Mouse (Mus musculus) embryonic facial prominence, embryonic 10.5 days (tissue): ENCODE measurements at regions not wholly inside any gene's neighbourhood (a gene's known extent, or its start where the extent isn't known, plus 50 kb on each side); places are given as distances from the start of the nearest gene placed in this dataset.

ENCODE experiments used
- DNase-seq: peaks from one replicate; pipeline ENCODE4 v3.0.0-alpha.2; 2017; ENCODE audit warnings: low spot score
- H3K27ac ChIP-seq: fragments of 300-500 bp; sonication (generic); replicated peaks from 2 replicates; pipeline ENCODE4 v1.5.1; 2016; ENCODE audit warnings: mild to moderate bottlenecking
- H3K27me3 ChIP-seq: fragments of 300-500 bp; sonication (generic); replicated peaks from 2 replicates; pipeline ENCODE4 v1.6.1; 2016; ENCODE audit warnings: low read depth, mild to moderate bottlenecking; ENCODE audit not compliant: poor library complexity, severe bottlenecking
- H3K36me3 ChIP-seq: fragments of 300-500 bp; sonication (generic); replicated peaks from 2 replicates; pipeline ENCODE4 v1.6.1; 2016; ENCODE audit warnings: mild to moderate bottlenecking, moderate library complexity
- H3K4me1 ChIP-seq: fragments of 300-500 bp; sonication (generic); 2 replicates; pipeline ENCODE4 v1.6.1; 2016
- H3K4me3 ChIP-seq: fragments of 300-500 bp; sonication (generic); 2 replicates; pipeline ENCODE4 v1.5.1; 2016; ENCODE audit warnings: mild to moderate bottlenecking, moderate library complexity
- H3K9me3 ChIP-seq: fragments of 300-500 bp; sonication (generic); 2 replicates; pipeline ENCODE4 v1.6.1; 2016; ENCODE audit warnings: mild to moderate bottlenecking
- WGBS: fragments of 180-500 bp; shearing (Covaris S2); methylation state at CpG from one replicate; pipeline ENCODE4 v1.1.7; 2016; 5-methylcytosine and 5-hydroxymethylcytosine counted together

- WGBS, result 30% methylated on average over 18 of the region's 18 CpGs
- Histone ChIP-seq H3K4me3 (no peak overlapping the region), H3K4me1 (peaks cover 35% of the 10 kb centered on the region), H3K27ac (peak overlapping the region; percentile 55), H3K9me3 (no peaks in the 10 kb centered on the region), H3K36me3 (no peaks in the 10 kb centered on the region), H3K27me3 (peaks cover 9% of the 10 kb centered on the region; the same call in 1 of the 2 replicates)
- DNase-seq, result no peak
These were observed 1126.5 kb upstream of the Gulo start for GRCm38 (mm10) chr14:67135221-67136140.

- Histone ChIP-seq H3K9me3 (peaks cover 9% of the 10 kb centered on the region; the same call in 1 of the 2 replicates), H3K27me3 (peaks cover 9% of the 10 kb centered on the region; the same call in 1 of the 2 replicates), H3K27ac (peak overlapping the region; percentile 37; the same call in 1 of the 2 replicates), H3K4me3 (no peak overlapping the region), H3K4me1 (peaks cover 29% of the 10 kb centered on the region), H3K36me3 (no peaks in the 10 kb centered on the region)
- 79% methylated on average over 6 of the region's 6 CpGs for WGBS
- no peak for DNase-seq
These were observed 1124.2 kb upstream of the Gulo start for GRCm38 (mm10) chr14:67133221-67133620.

GRCm38 (mm10) chr14:67127118-67127517, 1118.1 kb upstream of the Gulo start:
- Histone ChIP-seq H3K36me3 (no peaks in the 10 kb centered on the region), H3K27me3 (no peaks in the 10 kb centered on the region), H3K9me3 (peaks cover 9% of the 10 kb centered on the region; the same call in 1 of the 2 replicates), H3K4me1 (peaks cover 13% of the 10 kb centered on the region), H3K27ac (no peak overlapping the region), H3K4me3 (no peak overlapping the region)
- WGBS, result 83% methylated on average over 7 of the region's 7 CpGs
- DNase-seq, result no peak

GRCm38 (mm10) chr14:67126254-67126653, 1117.2 kb upstream of the Gulo start:
- Histone ChIP-seq H3K4me1 (peaks cover 13% of the 10 kb centered on the region), H3K27me3 (no peaks in the 10 kb centered on the region), H3K27ac (no peak overlapping the region), H3K9me3 (peaks cover 9% of the 10 kb centered on the region; the same call in 1 of the 2 replicates), H3K4me3 (no peak overlapping the region), H3K36me3 (no peaks in the 10 kb centered on the region)
- DNase-seq, result no peak
- WGBS, result 46% methylated on average over 6 of the region's 6 CpGs

- Histone ChIP-seq H3K27ac (no peak overlapping the region), H3K4me1 (peaks cover 17% of the 10 kb centered on the region), H3K27me3 (peaks cover 8% of the 10 kb centered on the region), H3K4me3 (no peak overlapping the region), H3K36me3 (no peaks in the 10 kb centered on the region), H3K9me3 (no peaks in the 10 kb centered on the region)
- WGBS, result 89% methylated on average over 7 of the region's 7 CpGs
- no peak for DNase-seq
These were observed 1114.3 kb upstream of the Gulo start for GRCm38 (mm10) chr14:67123300-67123699.
